Mouse (Mus musculus) T-cell, adult 2 months (primary cell): ENCODE measurements around the gene Ankef1.

Experiments used
- DNase-seq: peaks from one replicate; pipeline ENCODE4 v3.0.0; 2022; ENCODE audit warnings: low spot score

Ankef1 gene

DNA sequence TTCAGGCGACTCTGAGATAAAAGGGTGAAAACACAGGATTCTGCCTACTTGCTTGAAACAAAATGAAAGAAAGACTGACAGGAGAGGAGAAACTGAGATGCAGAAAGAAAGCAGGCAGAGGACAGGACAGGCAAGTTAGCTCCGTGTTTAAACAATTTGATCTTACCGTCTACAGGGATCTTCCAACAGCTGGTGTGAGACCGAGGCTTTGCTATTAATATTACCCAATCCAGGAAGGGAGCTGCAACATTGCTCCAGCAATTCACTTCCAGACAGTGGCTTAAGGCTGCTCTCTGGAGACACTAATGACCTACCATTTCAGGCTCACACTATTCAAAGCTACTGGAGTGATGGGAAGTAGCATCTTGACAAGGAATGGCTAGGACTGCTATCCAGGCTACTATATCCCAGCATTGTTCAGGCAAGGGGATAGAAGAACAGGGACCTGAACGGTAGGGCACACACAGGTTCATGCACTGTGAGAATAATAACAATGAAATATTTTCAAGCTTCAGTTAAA lies 99.0 kb downstream of the Ankef1 start:
- DNase-seq: no peak

DNA sequence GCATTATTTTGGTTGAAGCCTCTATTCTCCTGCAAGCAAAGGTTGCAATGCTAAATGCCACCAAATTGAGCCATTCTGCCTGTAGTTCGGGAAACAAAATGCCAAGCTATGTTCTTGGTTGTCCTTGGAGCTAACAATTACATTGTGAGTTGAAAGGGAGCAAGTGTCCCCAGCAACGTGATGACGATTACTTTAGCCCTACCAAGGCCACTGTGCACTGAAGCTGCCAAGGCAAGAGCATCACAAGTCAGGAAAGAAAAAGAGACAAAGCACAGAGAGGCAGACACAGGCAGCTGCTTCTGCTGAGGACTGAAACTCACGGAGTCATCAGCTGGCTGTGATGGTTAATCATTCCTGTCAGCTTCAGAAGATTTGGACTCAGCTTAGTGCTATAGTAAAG lies 99.5 kb downstream of the Ankef1 start:
- DNase-seq: no peak
